Mouse (Mus musculus) spleen, adult 2 months (tissue): Measurements from ENCODE around the gene Paqr8.

Experiments used
- CTCF ChIP-seq: fragments of 200-500 bp; IDR thresholded peaks from 2 replicates; pipeline ENCODE4 v1.5.1; 2011; ENCODE audit warnings: mild to moderate bottlenecking, inconsistent platforms; ENCODE audit not compliant: insufficient read depth, insufficient read length, insufficient replicate concordance; ENCODE audit errors: extremely low read depth
- POLR2A ChIP-seq: fragments of 200-500 bp; IDR thresholded peaks from 2 replicates; pipeline ENCODE4 v1.6.1; 2011; ENCODE audit warnings: low read depth, low read length, inconsistent platforms

- TF ChIP-seq CTCF (no peak), POLR2A (no peak)
These were observed 26.8 kb upstream of the Paqr8 start for GRCm38 (mm10) chr1:20863452-20864172.
